Mouse (Mus musculus): Measurements from ENCODE around the gene Pnpo.
A peak's percentile ranks its signal among the peaks of the same experiment; 100 is the strongest.

Gene Pnpo

DNA sequence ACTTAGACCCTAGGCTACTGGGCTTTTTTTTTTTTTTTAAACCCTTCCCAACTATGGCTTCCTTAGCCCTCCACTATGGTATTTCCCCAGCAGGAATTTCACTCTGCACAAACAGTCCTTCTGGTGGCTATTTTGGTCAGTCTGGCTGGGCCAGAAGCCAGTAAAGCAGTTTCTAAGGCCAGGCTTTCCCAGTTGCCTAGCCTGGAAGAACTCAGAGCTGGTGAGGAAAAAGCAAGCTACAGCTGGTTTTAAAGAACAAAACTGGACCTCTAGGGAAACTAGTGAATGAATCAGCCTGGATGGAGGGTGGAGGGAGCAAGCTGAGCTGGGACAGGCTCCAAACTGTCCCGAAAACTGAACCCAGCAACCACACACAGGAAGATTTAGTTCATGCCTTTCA lies 26.0 kb upstream of the Pnpo start:
- DNase-seq (ENCODE audit: low spot score in 2 of 2): no peak

DNA sequence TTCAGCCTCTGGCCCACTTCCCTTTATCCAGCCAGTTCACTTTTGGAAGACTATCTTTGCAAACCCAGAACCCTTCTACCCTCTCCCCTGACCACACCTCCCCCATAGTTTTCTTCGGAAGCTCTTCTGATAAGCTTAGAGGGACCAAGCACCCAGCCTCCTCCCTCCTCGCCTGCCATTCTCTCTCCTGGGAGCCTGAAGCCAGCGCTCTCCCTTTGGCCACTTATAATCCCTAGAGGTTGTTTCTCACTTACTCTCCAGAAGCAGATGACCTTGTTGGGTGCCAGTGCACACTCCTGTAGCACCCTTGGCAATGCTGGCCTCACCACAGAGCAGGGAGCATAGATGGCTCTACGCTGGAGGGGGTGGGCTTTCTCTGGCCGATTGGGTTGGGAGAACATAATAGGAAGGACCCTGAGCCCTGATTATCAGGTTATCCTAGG lies 25.5 kb upstream of the Pnpo start:
- no peak for DNase-seq (ENCODE audit: low spot score in 2 of 2)

DNA sequence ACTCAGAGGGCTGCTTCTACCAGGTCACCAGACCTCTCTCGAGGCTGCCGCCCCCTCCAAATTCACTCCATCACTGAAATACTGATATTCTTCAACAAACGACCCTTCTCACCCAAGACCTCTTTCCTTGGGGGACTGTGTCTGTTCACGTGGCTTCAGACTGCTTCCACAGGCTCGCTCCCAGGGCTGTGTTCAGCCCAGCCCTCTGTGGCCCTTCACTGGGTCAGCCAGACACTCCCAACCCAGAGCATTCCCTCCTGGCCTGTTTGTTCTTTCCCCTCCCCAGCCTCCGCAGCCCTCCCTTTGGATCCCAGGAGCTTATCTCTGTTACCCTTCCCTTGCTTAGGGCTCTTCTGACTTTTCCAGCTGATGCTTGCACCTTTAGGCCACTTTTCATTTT lies 24.7 kb upstream of the Pnpo start:
- DNase-seq (ENCODE audit: low spot score in 2 of 2): no peak

DNA sequence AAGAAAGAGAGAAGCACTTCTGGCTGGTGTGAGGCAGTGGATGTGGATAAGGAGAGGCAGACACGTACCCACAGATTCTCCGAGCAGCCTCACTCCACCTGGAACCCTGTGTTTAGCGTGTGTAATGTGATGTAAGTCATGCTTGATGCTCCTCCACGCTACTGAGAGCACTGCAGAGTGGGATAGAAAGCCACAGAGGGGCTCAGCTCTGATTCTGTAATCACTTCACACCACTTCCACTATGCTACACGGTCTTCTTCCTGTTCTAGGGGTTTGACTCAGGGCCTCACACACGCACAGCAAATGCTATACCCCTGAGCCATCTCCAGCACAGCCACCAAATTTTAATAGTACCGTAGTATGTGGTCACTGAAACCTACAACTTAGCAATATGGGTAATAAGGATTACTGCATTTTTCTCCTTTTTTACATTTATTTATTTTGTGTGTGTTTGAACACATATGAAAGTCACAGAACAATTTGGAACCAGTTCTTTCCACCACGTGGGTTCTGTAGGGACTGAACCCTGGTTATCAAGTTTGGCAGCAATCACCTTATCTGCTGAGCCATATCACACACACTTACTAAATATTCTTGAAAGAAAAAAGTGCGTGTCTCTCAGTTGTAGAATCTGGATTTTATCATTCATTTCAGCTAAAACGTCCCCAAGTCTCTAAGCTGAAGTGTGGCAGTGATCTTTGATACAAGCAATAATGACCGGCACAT lies 23.9 kb upstream of the Pnpo start:
- no peak for DNase-seq (ENCODE audit: low spot score in 2 of 2)

DNA sequence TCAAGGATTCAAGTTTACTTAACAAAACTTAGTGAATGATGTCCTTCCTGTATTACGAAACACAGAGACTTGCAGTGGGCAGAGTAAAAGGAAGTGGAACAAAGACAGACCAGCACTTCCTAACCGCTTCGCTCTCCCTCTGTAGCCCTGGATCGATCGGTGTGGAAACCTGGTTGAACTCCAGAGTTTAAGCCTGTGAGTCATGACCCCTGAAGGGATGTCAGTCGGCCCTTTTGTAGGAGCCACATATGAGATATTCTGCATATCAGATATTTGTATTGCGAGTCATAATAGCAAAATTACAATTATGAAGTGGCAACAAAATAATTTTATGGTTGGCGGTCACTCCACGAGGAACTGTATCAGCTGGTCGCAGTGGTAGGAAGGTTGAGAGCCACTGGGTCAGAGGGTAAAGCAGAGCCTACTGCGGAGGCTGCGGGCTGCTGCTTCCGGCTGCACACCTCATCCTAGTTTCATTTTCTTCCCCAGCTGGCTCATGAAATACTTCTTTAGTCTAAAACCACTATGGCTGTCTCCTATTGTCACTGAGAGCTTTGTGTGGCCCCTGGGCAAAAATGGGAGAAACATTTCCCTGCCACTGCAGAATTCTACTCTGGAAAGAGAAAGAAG lies 23.2 kb upstream of the Pnpo start:
- DNase-seq (ENCODE audit: low spot score in 2 of 2): no peak

DNA sequence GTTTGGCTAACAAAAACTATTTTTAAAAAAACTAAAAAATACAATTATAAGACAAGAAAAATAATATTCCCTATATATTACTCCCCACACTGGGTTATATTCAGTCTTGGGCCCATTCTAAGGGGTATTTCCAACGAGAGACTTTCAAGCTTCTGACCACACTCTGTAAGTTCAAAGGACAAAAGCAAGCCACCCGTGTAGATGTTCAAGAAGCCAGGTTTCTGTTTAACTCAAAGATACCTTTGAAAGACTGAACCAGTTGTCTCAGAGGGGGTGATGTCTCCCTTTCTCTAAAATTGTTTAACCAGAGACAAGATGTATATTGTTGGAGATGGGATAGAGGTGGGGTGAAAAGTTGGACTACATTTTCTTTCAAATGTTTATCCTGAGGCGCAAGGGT lies 22.4 kb upstream of the Pnpo start:
- no peak for DNase-seq (ENCODE audit: low spot score in 2 of 2)

DNA sequence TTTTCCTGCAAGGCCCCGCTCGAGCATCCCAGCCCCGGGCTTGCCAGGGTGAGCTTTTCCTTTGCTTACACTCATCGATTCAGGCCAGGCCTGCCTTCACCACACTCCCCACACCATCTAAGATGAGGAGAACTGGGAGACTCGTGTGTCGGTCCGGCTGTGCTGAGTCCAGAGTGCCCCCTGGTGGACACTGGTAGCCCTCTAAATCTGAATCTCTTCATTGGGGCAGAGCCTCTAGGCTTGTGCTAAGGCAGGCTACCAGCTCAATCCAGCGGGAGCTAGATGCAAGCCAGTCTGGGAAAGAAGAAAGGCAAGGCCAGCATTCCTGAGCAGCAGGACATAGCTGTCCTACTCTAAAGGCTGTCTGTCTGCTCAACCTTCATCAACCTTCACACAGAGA lies 19.8 kb upstream of the Pnpo start:
- DNase-seq (ENCODE audit: low spot score in 2 of 2): peak; percentile 78 to 88

DNA sequence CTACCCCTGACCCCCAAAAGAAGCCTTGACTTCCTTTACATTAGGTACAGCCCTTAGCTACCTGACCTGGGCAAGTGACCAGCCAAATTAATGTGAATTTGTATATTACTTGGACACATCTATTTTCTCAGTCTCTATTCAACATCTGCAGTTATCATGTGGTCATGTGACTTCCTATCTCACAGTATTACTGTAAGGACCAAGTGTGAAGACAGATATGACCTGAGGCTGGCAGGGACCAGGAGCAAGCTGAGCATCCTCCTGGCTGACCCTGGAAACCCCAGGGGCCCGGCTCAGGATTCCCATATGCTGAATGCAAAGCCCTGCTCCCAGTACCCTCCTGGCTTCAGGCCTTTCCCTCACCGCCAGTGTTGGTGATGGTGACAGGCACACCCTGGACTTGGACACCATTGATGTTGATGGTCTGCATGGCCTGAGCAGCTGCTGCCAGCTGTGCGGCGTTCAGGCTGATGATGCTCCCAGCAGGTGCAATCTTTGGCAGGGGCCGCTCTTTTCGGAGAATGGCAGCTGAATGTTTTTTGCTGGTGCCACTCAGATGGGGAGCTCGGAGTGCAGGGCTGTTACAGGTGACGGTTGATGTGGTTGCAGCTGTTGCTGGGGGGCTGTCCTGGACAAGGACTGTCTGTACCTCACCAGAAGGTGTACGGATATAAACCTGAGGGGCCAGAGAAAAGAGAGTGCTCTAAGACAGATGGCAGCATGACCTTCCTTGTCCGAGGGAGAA lies 13.4 kb upstream of the Pnpo start:
- no peak for DNase-seq (ENCODE audit: low spot score in 2 of 2)

DNA sequence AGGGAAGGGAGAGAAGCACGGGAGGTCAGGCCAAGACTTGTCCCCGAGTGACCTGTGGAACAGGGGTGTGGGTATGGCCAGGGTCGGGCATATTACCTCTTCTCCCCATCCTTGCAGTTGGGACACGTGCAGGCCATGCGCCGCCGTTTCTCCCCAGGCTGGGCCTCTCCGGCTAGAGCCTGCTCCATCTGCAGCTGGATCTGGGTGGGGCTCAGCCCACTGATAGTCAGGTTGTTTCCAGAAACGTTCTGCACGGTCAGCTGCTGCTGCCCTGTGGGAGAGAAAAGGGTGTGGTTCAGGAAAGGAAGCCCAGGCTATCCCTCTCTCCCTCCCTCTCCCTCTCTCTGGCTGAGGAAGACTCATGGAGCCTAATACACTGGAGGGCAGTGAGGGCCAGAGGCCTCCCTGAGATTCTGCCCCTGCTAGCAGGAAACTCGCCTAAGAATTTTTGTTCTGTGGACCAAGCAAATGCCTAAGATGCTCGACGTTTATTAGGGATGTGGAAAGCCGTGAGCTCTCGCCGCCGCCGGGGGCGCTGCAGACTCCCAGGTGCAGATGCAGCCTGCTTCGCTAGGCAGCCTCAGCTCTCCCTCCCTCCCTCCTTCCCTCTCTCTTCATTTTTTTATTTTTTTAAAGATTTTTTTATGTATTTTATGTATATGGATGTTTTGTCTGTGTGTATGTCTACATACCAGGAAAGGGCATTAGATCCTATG lies 12.4 kb upstream of the Pnpo start:
- DNase-seq (ENCODE audit: low spot score in 2 of 2): no peak

DNA sequence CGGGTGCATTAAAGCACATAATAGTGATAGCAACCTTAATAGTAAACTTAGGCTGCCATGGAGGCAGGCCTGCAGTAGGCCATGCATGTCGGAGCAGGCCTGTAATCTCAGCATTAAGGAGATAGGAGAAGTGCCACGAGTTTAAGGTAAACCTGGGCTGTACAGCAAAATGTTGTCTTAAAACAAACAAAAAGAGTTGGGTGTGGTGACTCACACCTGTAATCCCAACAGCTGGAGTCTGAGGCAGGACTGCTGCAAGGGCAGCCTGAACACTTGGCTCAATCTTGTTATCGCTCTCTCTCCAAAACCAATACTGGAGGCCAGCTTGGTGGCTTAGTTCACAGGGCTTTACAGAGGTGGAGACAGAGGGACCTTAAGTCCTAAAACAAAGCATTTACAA lies 11.3 kb upstream of the Pnpo start:
- DNase-seq (ENCODE audit: low spot score in 2 of 2): no peak

DNA sequence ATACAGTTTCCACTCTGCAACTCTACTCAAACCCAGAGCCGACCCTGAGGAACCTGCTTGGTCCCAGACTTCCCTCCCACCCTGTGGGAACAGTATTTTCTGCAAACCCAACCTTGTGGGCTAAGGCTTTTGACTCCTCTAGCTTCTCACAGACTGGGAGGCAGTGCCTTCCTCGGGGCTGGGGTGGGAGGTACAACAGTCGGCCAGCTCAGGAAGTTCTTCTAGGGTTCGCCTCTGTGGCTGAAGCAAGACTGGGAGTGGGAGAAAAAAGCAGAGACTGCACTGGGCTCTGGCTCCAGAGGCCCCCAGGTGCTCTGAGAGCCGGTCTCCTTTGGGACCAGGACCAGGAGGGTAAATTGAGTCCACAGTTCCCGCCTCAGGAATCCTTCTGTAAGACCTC lies 9.1 kb upstream of the Pnpo start:
- no peak for DNase-seq (ENCODE audit: low spot score in 2 of 2)

DNA sequence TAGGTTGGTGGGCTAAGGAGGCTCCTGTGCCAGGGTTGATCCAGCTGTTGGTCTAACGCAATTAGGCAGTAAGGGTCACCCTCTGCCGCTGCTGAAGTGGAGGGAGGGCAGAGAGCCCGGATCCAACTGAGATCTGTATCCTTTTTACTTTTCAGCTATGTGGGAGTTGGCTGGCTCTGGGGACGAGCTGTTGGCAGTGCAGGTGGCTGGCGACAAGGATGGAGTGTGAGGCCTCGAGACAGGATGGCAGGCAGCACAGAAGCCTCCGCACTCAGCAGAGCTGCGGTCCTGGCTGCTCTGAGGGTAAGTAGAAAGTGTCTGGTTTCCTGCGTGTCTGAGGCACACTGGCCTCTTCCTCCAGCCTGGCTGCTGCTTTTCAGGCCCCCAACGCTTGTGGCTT lies 8.6 kb upstream of the Pnpo start:
- no peak for DNase-seq (ENCODE audit: low spot score in 2 of 2)

DNA sequence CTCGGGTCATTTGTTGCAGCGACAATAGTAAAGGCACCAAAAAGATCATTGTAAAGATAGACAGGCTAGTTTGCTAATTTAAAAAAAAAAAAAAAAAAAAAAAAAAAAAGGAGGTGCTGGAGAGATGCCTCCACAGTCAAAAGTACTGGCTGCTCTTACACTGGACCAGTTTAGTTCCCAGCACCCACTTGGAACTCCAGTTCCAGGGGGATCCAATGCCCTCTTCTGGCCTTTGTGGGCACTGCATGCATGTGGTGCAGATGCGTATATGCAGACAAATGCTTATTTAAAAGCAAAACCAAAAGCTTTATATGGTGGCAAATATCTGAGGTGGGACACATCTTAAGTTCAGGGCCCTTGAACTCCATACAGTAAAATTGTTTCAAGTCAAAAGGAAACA lies 7.0 kb upstream of the Pnpo start:
- no peak for DNase-seq (ENCODE audit: low spot score in 2 of 2)

DNA sequence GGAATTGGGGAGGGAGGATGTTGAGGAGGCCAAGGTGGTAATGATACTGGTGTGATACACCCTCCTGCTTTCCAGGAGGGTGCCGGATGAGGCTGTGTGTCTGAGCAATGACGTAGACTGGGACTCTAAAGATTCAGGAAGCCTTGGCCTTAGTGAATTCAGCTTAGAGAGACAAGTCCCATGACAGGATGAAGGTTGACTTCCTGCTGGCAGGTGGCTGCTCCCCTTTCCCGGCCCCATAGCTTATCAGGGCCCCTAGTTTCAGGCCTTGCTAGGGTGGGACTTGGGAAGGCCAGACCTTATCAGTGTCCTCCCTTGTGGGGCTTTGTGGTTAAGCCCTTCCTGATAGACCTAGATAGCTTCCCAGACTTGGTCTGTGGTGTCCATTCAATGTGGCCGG lies 4.1 kb upstream of the Pnpo start:
- peak in 1 of 2 experiments; percentile 35 for DNase-seq (ENCODE audit: low spot score in 2 of 2)

DNA sequence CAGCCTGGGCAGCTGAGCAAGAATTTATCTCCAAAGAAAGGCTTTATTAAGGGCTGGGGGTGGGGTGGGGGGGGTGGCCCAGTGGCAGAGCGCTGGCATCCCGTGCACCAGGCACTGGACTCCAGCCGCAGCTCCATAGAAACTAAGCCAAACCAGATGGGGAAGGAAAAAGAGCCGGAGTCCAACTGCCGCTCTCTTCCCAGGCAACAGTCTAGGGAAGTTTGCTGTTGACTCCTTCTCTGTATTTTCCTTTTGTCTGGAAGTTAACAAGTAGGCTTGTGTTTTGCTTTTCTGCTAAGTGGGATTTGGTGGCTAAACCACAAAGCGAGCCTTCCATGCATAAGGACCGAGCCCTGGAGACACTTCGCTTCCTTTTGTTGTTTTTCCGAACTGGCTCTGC lies 2.7 kb upstream of the Pnpo start:
- DNase-seq (ENCODE audit: low spot score in 2 of 2): no peak

DNA sequence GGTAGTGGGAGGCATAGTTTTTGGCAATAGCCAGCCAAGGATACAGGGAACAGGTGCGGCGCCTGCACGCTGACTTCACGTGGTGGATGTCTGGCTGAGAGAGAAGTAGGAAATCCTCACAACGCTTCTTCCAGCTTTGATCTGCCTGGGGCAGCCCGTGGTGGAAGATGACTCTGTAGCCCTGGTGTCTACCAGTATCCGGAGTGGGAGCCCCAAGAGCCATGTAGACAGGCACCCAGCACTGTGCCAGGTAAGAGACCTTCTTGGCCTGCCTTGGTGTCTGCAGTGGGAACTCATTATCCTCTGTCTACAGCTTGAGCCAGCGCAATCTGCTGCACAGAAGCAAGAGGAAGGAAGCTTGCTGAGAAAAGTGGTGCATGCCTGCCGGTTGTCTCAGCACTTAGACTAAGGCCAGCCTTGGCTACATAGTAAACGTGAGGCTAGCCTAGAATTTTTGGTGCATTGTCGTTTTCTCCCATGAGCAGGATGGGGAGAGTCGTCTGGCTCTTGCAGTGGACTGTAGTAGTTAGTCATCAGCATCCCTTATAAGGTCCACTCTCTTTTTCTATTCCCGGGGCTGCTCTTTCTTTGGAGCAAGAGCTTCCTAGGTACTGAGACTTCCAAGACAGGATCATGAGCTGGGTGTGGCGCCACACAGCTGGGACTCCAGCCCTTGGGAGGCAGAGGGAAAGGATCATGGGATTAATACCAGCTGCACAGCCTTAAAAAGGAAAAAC lies 1.2 kb upstream of the Pnpo start:
- DNase-seq (ENCODE audit: low spot score in 2 of 2): no peak

DNA sequence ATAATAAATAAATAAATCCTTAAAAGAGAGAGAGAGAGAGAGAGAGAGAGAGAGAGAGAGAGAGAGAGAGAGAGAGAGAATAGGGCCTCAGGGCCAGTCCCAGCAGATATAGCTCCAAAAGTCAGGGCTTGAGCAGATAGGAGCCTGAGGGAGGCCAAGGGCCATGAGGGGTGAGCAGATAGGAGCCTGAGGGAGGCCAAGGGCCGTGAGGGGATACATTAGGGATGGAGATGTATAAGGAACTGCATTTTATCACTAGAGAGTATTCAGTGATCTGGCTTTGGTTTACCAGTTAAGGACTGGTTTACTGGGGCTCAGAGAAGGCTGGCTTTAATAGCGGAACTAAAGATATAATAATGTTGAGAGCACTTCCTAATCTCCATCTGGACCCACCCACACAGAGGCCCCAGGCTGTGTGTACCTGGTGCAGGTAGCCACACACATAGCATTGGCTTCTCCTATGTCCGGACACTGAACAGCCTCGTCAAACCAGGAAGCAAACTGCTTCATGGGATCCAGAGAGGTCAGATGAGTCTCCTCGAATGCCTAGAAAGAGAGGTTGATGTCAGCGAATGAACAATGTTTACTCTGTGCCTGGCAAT lies 1.7 kb downstream of the Pnpo start:
- DNase-seq (ENCODE audit: low spot score in 2 of 2): no peak

DNA sequence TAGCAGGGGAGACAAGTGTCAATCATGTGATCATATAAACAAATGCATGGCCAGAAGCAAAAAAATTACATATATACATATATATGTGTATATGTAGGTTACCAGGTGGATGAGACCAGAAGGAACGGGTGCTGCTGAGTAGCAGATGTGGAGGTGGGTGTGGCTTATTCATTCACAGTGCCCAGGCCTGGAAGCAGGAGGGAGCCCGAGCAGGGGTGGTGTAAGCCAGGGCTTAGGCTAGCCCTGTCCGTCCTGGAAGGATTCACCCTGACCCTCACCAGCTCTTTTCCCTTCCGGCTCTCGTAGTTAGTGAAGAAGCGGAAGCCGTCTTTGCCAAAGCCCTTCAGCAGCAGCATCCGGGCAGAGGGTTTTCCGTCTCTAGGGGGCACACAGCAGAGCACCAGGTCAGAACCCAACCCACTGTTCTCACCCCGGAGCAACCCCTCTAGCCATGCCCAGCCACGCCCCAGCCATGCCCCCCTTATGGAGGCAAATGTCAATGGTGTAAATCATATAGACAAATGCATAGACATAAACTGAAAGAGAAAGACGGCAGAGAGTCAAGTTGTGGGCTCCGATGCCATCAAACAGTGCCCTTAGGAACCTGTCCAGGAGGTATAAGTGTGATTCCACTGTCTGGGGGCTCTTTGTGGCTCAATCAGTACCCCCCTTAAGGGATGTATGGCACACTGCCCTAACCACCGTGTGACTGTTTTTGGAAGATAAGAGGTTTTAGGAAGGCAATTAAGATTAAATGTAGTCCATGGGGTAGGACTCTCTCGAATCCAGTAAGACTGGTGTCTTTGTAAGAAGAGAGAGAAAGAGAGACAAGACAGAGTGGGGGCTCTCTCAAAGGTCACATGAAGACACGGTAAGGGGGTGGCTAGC lies 3.0 kb downstream of the Pnpo start:
- DNase-seq (ENCODE audit: low spot score in 2 of 2): peak in 1 of 2 experiments; percentile 51

DNA sequence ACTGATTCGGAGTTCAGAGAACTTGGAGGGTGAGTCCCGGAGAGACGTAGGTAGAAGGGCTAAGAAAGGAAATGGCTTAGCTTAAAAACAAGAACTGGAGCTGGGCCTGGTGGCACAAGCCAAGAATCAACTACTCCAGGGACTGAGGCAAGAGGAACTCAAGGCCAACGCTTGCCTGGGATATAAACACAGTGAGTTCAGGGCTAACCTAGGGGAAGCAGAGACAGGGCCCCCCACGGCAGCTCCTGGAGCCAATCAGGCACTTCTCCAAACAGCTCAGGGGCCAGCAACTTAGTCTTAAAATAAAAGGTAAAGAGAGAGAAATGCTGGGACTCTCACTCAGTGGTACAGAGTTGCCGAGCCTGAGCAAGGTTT lies 5.4 kb downstream of the Pnpo start:
- no peak for DNase-seq (ENCODE audit: low spot score in 2 of 2)

Data from spleen, postnatal 14 days (tissue).